Mouse (Mus musculus): ENCODE data around the gene Fam20c. TPM values are rescaled to one million over a fixed set of nuclear protein-coding genes. Genes with fewer than 3 reads are reported as not detected.
A peak's percentile ranks its signal among the peaks of the same experiment; 100 is the strongest.

Fam20c gene
- polyA plus RNA-seq, 1 experiment from 2014 or later: 4.0 TPM

DNA sequence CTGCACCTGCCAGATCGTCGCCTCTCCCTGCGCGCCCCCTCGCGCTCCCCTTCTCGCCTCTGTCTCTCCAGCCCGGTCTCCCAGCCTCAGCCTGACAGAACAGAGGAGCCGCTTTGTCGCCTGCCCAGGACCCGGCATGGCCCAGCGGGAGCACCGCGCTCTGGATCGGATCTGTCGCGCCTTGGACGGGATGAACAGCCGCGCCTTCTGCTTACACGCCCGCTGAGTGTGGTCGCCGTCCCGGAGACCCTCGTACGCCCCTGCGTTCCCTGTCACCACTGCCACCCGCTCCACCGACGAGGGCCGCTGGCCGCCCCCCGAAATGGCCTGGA lies 773 bp downstream of the Fam20c start:
- Histone ChIP-seq H3K27ac (ENCODE audit: low read length) (peak overlapping the region; percentile 88; the same call in 1 of the 2 replicates), H3K4me2 (ENCODE audit: low read depth, low read length) (peak overlapping the region; percentile 92), H3K27me3 (ENCODE audit: control insufficient read depth, insufficient read depth, low read depth, low read length) (peaks cover 31% of the 10 kb centered on the region), H3K9ac (ENCODE audit: low read length) (peak overlapping the region; percentile 81), H3K4me1 (replicated peaks; ENCODE audit: control insufficient read depth, insufficient read depth, low read length) (peaks cover 33% of the 10 kb centered on the region), H3K9me3 (ENCODE audit: control insufficient read depth, low read length) (no peaks in the 10 kb centered on the region), H3K4me3 (ENCODE audit: low read length) (peak overlapping the region; percentile 72), H3K36me3 (ENCODE audit: control insufficient read depth, insufficient read depth, low read length) (no peaks in the 10 kb centered on the region)
- ATAC-seq (ENCODE audit: low read depth): no peak
- WGBS: under 1% methylated on average over 31 of the region's 34 CpGs

DNA sequence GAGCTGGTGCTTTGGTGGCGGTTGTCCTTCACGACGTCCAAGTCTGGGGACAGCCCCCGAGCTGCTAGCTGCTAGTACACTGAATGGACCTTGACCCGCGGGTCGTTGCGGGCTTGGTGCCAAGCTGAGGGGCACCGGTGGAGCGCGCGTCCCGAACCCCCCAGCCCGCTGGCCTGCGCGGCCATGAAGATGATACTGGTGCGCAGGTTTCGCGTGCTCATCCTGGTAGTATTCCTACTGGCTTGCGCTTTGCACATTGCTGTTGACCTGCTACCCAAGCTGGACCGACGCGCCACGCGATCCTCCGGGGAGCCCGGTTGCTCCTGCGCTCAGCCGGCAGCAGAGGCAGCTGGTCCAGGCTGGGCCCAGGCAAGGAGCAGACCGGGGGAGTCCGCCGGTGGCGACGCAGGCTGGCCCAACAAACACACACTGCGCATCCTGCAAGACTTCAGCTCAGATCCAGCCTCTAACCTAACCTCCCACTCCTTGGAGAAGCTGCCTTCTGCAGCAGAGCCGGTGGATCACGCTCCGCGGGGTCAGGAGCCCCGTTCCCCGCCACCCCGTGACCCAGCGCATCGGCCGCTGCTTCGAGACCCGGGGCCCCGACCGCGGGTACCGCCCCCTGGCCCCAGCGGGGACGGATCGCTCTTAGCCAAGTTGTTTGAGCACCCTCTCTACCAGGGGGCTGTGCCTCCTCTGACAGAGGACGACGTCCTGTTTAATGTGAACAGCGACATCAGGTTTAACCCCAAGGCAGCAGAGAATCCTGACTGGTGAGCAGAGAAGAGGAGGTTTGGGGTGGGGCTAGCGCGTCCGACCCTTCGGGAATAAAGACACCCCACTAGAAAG lies 1.4 kb downstream of the Fam20c start:
- Histone ChIP-seq H3K27me3 (ENCODE audit: control insufficient read depth, insufficient read depth, low read depth, low read length) (peaks cover 31% of the 10 kb centered on the region), H3K36me3 (ENCODE audit: control insufficient read depth, insufficient read depth, low read length) (no peaks in the 10 kb centered on the region), H3K4me1 (replicated peaks; ENCODE audit: control insufficient read depth, insufficient read depth, low read length) (peaks cover 33% of the 10 kb centered on the region), H3K27ac (ENCODE audit: low read length) (no peak overlapping the region), H3K9ac (ENCODE audit: low read length) (peak overlapping the region; percentile 81), H3K9me3 (ENCODE audit: control insufficient read depth, low read length) (no peaks in the 10 kb centered on the region), H3K4me2 (ENCODE audit: low read depth, low read length) (peak overlapping the region; percentile 92), H3K4me3 (ENCODE audit: low read length) (peak overlapping the region; percentile 72)
- WGBS: under 1% methylated on average over 61 of the region's 61 CpGs
- ATAC-seq (ENCODE audit: low read depth): no peak

DNA sequence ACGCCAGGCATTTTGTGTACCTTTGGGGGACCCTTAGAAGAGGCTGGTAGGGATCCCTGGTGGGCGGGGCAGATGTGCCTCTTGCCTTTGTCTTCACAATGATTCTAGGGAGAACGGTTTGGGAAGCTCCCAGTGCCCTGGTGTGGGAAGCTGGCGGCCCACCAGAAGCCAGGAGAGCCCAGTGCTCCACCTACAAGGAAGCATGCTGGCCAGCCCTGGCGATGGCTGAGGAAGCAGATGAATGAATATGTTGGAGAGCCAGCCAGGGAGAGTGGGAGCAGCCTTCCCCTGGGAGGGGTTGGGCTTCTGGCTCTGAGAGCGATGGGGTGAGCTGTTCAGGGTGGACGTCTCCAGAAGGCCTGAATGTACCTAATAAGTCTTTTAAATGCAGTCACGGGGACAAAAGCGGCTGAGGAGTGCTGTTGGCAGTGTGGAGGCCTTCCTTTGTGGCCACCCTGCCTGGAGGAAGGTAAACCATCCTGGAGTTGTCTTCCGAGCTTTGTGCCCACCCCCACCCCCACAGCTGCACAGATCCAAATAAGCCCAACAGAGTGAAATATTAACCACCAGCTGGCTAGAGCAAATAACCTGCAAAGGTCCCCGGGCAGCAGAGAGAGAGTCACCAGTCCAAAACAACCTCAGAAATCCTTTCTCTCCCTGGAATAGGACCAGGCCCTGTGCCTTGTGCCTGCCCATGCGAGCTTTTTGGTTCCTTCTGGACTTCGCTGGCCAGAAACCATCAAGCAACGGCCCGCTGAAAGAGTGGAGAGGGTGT lies 2.2 kb downstream of the Fam20c start:
- WGBS: 25% methylated on average over 15 of the region's 15 CpGs

DNA sequence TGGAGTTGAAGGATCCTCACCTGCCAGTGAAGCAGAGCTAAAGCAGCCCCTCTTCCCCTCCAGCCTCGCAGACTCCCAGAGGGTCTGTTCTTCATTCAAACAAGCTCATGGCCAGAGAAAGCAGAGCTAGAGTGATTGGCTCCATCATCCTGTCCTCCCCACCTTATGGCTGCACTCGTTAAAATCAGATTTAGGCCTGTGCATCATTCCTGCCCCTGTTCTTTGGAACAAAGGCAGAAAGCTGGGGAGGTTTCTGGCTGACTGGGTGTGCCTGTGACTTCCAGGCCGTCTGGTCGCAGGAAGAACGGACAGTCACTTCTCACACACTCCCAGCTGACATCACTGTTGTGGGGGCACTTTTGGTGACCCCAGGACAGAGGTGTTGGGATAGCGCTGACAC lies 2.8 kb downstream of the Fam20c start:
- no peak overlapping the region for H3K27ac ChIP-seq (ENCODE audit: low read length)
- H3K36me3 ChIP-seq (ENCODE audit: control insufficient read depth, insufficient read depth, low read length): no peaks in the 10 kb centered on the region
- peaks cover 33% of the 10 kb centered on the region for H3K4me1 ChIP-seq (replicated peaks; ENCODE audit: control insufficient read depth, insufficient read depth, low read length)
- no peak for ATAC-seq (ENCODE audit: low read depth)
- H3K4me3 ChIP-seq (ENCODE audit: low read length): peak overlapping the region; percentile 72; the same call in 1 of the 2 replicates
- 0 out of 2 replicates have a peak overlapping the region, but pooled peaks have one; percentile 1 for H3K9ac ChIP-seq (ENCODE audit: low read length)
- 53% methylated on average over 6 of the region's 6 CpGs for WGBS
- H3K4me2 ChIP-seq (ENCODE audit: low read depth, low read length): peak overlapping the region; percentile 92
- H3K27me3 ChIP-seq (ENCODE audit: control insufficient read depth, insufficient read depth, low read depth, low read length): peaks cover 31% of the 10 kb centered on the region
- H3K9me3 ChIP-seq (ENCODE audit: control insufficient read depth, low read length): no peaks in the 10 kb centered on the region

More for the DNA sequence above, 2.2 kb downstream of the Fam20c start:
- Histone ChIP-seq H3K27me3 (ENCODE audit: control insufficient read depth, insufficient read depth, low read depth, low read length) (peaks cover 31% of the 10 kb centered on the region), H3K36me3 (ENCODE audit: control insufficient read depth, insufficient read depth, low read length) (no peaks in the 10 kb centered on the region), H3K4me2 (ENCODE audit: low read depth, low read length) (peak overlapping the region; percentile 92), H3K27ac (ENCODE audit: low read length) (peak overlapping the region; percentile 42; the same call in 1 of the 2 replicates), H3K4me1 (replicated peaks; ENCODE audit: control insufficient read depth, insufficient read depth, low read length) (peaks cover 33% of the 10 kb centered on the region), H3K9ac (ENCODE audit: low read length) (peak overlapping the region; percentile 81), H3K9me3 (ENCODE audit: control insufficient read depth, low read length) (no peaks in the 10 kb centered on the region), H3K4me3 (ENCODE audit: low read length) (peak overlapping the region; percentile 72)
- 0 out of 2 replicates have a peak, but pooled peaks have one; percentile 11 for ATAC-seq (ENCODE audit: low read depth)

DNA sequence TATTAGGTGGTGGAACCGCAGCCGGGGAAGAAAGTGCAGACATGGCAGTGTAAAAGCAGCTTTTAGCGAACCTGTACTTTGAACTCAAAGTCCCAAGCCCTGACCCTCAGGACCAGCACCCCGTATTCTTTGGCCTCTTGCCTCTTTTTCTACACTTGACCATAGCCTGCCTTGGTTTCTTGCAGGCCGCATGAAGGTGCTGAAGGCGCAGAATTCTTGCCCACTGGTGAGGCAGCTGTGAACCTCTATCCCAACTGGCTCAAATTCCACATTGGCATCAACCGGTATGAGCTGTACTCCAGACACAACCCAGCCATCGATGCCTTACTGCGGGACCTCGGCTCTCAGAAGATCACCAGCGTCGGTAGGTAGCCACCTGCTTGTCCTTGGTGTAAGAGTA lies 3.3 kb downstream of the Fam20c start:
- no peak overlapping the region for H3K4me2 ChIP-seq (ENCODE audit: low read depth, low read length)

DNA sequence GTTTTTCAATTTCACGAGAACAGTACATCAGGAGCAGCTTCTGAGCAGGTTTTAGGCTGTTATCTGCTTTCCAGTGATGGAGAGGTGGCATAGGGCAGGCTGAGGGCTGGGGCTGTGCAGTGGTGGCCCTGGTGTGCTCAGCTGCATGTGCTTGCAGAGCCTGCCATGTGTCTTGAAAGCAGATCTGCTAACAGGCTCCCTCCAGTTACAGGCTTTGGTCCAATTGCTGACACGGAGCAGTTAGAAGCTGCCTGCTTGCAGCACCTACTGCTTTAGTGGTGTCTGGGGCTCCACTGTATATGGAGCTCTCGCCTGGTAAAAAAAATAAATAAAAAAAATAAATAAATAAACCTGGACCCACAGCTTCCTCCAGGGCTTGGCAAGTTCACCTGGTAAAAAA lies 4.2 kb downstream of the Fam20c start:
- ATAC-seq (ENCODE audit: low read depth): no peak
- Histone ChIP-seq H3K36me3 (ENCODE audit: control insufficient read depth, insufficient read depth, low read length) (no peaks in the 10 kb centered on the region), H3K4me1 (replicated peaks; ENCODE audit: control insufficient read depth, insufficient read depth, low read length) (peaks cover 30% of the 10 kb centered on the region), H3K27ac (ENCODE audit: low read length) (no peak overlapping the region), H3K4me3 (ENCODE audit: low read length) (no peak overlapping the region), H3K9ac (ENCODE audit: low read length) (no peak overlapping the region), H3K9me3 (ENCODE audit: control insufficient read depth, low read length) (no peaks in the 10 kb centered on the region), H3K27me3 (ENCODE audit: control insufficient read depth, insufficient read depth, low read depth, low read length) (peaks cover 28% of the 10 kb centered on the region), H3K4me2 (ENCODE audit: low read depth, low read length) (no peak overlapping the region)
- WGBS: 45% methylated on average over 3 of the region's 3 CpGs

More for the DNA sequence above, 3.3 kb downstream of the Fam20c start:
- no peak for ATAC-seq (ENCODE audit: low read depth)
- no peak overlapping the region for H3K4me3 ChIP-seq (ENCODE audit: low read length)
- H3K4me1 ChIP-seq (replicated peaks; ENCODE audit: control insufficient read depth, insufficient read depth, low read length): peaks cover 33% of the 10 kb centered on the region
- H3K27ac ChIP-seq (ENCODE audit: low read length): no peak overlapping the region
- H3K9me3 ChIP-seq (ENCODE audit: control insufficient read depth, low read length): no peaks in the 10 kb centered on the region
- H3K9ac ChIP-seq (ENCODE audit: low read length): no peak overlapping the region
- WGBS: 89% methylated on average over 12 of the region's 12 CpGs
- H3K27me3 ChIP-seq (ENCODE audit: control insufficient read depth, insufficient read depth, low read depth, low read length): peaks cover 28% of the 10 kb centered on the region
- H3K36me3 ChIP-seq (ENCODE audit: control insufficient read depth, insufficient read depth, low read length): no peaks in the 10 kb centered on the region

DNA sequence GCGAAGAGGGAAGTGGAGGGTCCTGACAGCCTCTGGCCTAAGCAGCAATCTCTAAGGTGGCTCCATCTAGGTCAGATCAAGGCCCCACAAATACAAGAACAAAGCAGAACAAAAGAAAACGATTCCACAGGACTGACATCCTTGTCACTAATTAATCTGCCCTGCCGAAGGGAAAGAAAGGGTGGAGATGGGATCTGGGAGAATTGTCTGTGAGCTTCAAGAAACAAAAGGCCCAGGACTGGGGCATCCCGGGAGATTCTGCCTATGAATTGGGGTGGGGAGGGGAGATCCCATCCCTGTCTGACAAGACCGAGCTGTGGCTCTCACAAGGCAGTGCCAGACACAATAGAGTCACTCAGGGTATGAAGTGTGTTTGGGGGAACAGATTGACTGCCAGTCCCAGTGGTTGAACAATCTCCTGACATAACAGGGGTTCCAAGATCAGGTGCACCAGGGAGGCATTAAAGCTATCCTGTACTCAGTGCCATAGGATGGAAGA lies 7.6 kb downstream of the Fam20c start:
- 58% methylated on average over 5 of the region's 5 CpGs for WGBS
- H3K4me2 ChIP-seq (ENCODE audit: low read depth, low read length): no peak overlapping the region
- no peak for ATAC-seq (ENCODE audit: low read depth)

DNA sequence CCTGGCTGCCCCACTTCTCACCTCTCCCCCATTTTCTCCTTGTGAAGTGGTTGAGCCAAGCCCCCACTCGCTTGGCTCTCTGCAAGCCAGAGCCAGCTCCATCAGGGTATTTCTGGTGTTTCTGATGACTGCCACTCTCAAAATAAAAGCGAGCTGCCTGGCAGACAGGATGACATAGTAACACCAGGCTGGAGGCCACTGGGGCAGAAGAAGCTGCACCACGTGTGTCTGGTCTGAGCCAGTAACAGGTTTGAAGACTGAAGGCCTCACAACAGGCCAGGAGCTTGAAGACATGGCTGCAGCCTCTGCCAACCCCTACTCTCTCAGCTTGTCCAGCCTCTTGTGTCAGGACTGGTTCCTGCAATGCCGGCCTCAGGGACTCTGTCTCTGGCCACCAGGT lies 8.0 kb downstream of the Fam20c start:
- Histone ChIP-seq H3K27me3 (ENCODE audit: control insufficient read depth, insufficient read depth, low read depth, low read length) (peaks cover 2% of the 10 kb centered on the region; the same call in 1 of the 2 replicates), H3K4me2 (ENCODE audit: low read depth, low read length) (no peak overlapping the region), H3K36me3 (ENCODE audit: control insufficient read depth, insufficient read depth, low read length) (no peaks in the 10 kb centered on the region), H3K4me3 (ENCODE audit: low read length) (no peak overlapping the region), H3K9ac (ENCODE audit: low read length) (no peak overlapping the region), H3K4me1 (replicated peaks; ENCODE audit: control insufficient read depth, insufficient read depth, low read length) (0 out of 2 replicates have a peak, but pooled peaks cover under 1% of the 10 kb centered on the region), H3K9me3 (ENCODE audit: control insufficient read depth, low read length) (no peaks in the 10 kb centered on the region), H3K27ac (ENCODE audit: low read length) (no peak overlapping the region)
- 77% methylated on average over 4 of the region's 4 CpGs for WGBS
- no peak for ATAC-seq (ENCODE audit: low read depth)

More for the DNA sequence above, 7.6 kb downstream of the Fam20c start:
- Histone ChIP-seq H3K27ac (ENCODE audit: low read length) (no peak overlapping the region), H3K9ac (ENCODE audit: low read length) (no peak overlapping the region), H3K36me3 (ENCODE audit: control insufficient read depth, insufficient read depth, low read length) (no peaks in the 10 kb centered on the region), H3K27me3 (ENCODE audit: control insufficient read depth, insufficient read depth, low read depth, low read length) (peaks cover 5% of the 10 kb centered on the region; the same call in 1 of the 2 replicates), H3K4me3 (ENCODE audit: low read length) (no peak overlapping the region), H3K9me3 (ENCODE audit: control insufficient read depth, low read length) (no peaks in the 10 kb centered on the region), H3K4me1 (replicated peaks; ENCODE audit: control insufficient read depth, insufficient read depth, low read length) (0 out of 2 replicates have a peak, but pooled peaks cover 5% of the 10 kb centered on the region)

DNA sequence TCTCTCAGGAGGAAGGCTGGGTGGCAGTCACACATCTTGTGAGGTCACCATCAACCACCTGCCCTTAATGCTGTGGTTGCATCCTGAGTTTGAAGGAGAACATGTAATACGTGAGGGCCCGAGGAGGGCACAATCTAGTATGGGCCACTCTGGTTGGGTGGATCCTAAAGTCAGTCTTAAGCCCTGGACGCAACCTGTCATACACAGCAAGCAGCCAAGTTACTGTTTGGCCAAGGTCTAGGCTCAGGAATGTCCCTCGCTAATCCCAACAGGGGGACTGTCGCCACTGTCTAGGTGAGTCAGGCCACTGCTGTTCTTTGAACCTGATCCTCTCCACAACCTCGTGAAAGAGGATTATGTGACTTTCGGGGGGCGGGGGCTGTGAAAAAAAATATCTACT lies 10.3 kb downstream of the Fam20c start:
- no peaks in the 10 kb centered on the region for H3K36me3 ChIP-seq (ENCODE audit: control insufficient read depth, insufficient read depth, low read length)
- no peak overlapping the region for H3K4me2 ChIP-seq (ENCODE audit: low read depth, low read length)
- H3K27ac ChIP-seq (ENCODE audit: low read length): no peak overlapping the region
- no peaks in the 10 kb centered on the region for H3K9me3 ChIP-seq (ENCODE audit: control insufficient read depth, low read length)
- H3K4me1 ChIP-seq (replicated peaks; ENCODE audit: control insufficient read depth, insufficient read depth, low read length): peaks cover 4% of the 10 kb centered on the region; the same call in 1 of the 2 replicates
- no peak overlapping the region for H3K4me3 ChIP-seq (ENCODE audit: low read length)
- WGBS: 78% methylated on average over 8 of the region's 8 CpGs
- H3K27me3 ChIP-seq (ENCODE audit: control insufficient read depth, insufficient read depth, low read depth, low read length): no peaks in the 10 kb centered on the region
- no peak overlapping the region for H3K9ac ChIP-seq (ENCODE audit: low read length)
- no peak for ATAC-seq (ENCODE audit: low read depth)
